Mouse (Mus musculus): ENCODE results near the gene Fxyd6.

The Fxyd6 gene

DNA sequence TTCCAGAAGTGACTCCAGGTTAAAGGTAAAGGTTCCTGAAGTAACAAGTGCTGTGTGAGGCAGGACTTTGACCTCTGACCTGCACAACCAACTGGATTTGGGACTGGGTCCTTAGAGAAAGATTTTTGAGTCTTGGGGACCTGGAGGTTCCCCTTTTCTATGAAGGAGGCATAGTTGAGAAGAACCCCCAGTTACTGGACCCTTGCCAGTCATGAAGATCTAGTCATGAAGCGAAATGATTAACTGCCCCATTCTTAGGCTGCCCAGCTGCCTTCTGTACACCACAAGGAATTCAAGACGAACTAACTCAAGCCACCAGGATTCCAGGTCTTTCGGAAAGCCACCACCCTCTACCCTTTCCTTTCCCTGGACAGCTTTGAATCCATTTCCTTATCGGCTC lies 6.4 kb downstream of the Fxyd6 start:
- DNase-seq (ENCODE audit: low spot score) = no peak

DNA sequence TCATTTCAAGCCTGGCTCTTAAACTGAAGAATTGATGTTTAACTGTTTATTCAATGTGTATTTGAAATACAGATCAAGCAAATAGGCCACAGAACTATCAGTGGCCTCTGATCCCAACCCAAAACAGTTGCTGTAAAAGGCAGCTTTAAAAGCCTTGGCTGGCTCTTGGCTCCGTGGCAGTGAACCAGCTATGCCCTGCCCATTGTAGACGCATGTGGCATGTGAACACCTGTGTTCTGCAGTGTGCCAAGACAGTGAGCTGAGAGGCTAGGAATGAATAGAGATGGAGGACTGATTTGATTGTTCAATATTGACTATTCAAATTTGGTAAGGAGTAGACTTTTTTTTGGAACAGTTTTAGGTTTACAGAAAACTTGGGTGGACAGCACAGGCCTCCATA lies 6.9 kb downstream of the Fxyd6 start:
- no peak for DNase-seq (ENCODE audit: low spot score)

DNA sequence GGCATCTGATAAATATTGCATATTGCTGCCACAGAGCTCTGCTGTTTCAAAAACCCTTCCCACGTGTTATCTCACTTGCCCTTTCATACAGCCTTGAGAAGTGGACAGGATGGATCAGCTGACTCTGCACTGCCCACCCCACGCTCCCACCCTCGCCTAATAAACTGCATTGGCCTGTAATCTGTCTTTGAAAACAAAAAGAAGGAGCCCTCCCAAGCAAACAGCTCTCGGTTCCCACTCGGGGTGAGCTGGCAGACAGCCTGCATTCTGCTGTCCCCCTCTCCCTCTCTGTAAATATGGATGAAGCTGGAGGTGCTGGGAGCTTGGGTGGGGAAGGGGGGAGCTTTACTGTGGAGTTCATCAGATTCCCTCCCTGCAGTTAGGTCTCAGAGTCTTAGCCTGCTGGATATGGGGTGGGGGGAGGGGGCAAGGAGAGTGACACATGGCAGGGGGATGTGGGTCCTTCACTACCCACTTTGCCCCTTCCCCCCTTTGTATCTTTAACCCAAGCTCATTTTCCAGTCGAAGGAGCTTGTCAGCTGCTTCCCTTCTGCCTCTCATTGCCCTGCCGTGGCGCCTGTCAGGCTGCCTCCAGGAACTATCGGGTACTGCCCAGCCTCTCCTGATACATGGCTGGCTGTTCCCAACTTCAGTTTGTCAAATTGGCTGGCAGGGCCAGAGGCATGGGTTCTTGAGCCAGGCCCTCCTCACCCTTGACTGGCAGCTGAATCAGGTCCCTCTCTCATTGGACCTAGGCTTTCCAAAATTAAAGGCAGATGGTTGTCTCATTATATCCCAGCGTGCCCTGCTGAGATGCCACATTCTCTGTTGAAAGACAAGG lies 10.6 kb downstream of the Fxyd6 start:
- no peak for DNase-seq (ENCODE audit: low spot score)

DNA sequence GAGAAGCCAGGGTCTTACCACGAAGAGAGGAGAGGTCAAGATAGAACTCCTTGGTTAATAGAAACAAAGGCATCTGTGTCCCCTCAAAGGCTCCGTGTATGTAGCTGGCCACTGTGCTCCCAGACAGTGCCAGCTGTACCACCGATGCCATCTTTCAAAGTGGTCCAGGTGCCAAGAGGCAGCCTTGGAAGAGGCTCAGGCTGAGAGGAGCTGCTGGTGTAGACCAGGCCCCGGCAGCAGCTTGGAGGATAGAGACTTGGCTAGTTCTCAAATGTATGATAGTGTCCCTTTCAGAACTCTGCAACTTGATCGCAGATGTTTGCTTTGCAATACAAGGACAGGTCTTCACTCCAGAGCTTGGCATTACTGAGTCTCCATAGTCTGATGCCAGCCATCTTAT lies 12.4 kb downstream of the Fxyd6 start:
- DNase-seq (ENCODE audit: low spot score) = no peak

DNA sequence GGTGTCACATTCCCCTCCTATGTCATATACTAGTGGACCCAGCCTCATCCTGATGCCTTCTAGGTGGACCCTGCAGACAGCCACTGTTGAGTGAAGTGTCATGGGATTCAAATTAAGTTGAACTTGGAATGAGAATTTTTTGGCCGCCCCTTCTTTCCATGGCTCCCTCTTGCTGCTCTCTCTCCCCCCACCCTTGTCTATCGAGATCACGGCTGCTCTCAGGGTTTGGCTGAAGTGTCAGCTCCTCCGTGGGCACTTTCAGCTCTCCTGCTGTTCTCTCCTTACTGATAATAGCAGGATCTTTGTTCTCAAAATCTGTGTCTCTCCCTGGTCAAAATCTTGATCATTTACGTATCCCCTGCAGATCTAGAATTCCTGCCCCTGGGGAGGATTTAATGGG lies 12.8 kb downstream of the Fxyd6 start:
- DNase-seq (ENCODE audit: low spot score) = no peak

DNA sequence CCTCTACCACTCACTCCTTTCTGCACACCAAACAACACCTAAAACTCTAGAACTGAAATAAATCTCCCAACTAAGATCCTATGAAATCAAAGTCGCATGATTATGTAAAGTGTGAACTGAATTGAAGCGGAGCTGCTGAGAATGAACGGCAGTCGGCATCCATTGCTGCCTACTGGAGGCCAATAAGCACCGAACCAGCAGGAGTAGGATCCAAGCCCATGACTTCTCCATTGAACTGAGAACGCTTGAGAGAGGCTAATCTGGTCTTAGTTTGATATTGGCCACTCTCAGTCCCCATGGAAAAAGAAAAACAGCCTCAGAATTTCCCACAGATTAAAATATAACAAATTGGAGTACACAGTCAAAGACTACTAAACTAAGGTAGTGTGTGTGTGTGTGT lies 13.9 kb downstream of the Fxyd6 start:
- no peak for DNase-seq (ENCODE audit: low spot score)

DNA sequence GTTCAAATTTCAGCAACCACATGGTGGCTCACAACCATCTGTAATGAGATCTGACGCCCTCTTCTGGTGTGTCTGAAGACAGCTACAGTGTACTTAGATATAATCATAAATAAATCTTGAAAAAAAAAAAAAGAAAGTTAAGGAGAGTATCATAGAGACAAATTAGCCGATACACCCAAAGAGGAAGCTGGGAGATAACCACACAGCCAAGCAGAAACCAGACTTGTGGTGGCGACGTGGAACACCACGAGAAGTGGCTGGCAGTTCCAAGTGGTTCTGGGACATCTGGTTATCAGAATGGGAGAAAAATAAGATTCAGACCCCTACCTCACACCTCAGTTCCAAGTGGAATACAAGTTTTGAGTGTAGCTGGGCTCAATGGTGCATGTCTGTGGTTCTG lies 16.7 kb downstream of the Fxyd6 start:
- no peak for DNase-seq (ENCODE audit: low spot score)

DNA sequence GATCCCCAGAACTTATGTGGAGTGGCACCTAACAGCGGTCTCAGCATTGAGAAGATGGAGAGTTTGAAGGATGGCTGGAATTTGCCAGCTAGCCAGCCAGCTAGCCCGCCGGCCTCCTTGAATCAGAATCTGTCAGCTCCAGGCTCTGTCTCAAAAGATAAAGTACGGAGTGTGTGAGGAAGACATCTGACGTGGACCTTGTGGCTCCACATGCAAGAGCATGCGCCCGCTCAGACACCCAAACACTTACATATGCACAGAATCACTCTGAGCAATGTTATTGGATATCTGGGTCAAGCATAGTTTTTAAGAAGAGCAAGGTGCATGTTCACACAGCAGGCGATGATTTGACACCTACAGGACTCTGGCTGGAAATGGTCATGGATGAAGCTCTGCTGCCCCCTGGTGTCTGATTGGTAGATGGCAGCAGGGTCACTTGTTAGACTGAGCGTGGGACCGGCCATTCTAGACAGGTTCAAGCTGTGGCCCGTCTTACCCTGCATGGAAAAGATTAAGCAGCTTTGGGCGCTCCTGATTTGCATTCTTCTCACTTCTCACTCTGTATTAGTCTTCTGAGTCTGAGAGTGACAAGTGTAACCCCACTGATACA lies 18.5 kb downstream of the Fxyd6 start:
- DNase-seq (ENCODE audit: low spot score) = peak; percentile 82

DNA sequence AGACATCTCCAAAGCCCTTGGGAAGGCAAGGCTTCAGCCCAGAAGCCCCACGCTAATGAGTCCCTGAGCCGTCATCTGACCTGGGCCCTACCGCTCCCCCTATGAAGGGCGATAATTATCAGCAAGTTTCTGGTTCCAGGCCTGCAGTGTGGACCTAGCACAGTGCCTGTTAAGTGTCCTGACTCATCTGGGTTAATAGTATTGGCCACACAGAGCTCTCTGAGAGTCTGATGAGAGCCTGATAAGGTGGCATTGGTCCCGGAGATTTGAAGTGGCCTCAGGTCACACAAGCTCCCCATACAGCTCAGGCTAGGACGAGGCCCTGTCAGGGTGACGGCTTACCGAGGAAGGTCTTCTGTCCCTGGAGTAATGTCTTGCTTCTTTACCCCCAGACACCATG lies 19.6 kb downstream of the Fxyd6 start:
- no peak for DNase-seq (ENCODE audit: low spot score)

DNA sequence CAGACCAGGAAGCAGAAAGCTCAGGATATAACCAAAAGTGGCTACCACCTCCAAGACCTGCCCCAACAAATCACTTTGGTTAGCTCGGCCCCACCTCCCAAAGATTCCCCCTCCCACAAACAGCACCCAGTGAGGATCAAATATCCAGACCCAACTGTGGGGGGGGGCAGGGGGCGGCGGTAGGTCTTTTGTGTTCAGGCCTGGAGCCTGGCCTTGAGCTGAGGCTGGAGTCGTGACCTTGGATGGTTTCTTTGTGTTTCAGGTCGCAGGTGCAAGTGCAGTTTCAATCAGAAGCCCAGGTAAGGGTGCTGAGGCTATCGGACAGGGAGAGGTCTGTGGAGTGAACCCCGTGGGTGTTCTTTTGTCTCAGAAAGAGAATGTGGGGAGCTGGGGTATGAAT lies 21.3 kb downstream of the Fxyd6 start:
- no peak for DNase-seq (ENCODE audit: low spot score)

DNA sequence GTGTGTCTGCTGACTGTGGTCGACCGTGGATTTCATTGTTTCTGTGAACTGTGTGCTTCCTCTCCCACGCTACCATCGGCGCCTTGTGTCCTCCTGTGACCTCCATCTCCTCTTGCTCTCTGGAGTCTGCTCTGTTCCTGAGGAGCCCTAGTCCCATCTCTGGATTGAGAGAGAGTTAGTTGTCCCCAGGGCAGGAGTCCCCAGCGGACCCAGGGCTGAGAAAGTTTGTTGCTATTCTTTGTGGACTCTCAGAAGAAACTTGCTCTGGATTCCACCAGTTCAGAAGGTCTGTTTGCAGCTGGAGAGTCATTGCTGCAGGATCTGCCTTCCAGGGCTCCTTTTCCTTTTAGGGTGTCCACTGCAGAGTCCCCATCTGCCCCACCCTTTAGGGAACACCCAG lies 25.2 kb downstream of the Fxyd6 start:
- no peak for DNase-seq (ENCODE audit: low spot score)

DNA sequence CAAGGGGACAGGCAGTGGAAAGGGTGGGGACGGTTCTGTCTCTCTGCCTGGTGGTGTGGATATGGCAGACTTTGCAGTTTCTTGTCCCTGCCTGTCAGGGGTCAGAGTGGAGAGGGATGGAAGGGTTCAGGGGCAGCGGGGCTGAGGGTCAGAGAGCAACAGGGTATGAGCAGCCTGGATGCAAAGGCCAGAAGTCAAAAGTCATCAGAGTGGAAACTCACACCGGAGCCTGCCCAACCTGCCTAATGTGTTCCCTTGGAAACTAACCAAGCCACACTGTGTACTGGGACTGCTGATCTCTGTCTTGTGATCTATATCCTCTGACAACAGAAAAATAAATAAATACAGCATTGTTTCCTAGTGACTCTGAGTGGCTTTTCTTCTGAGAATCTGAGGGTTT lies 25.8 kb downstream of the Fxyd6 start:
- DNase-seq (ENCODE audit: low spot score) = no peak

DNA sequence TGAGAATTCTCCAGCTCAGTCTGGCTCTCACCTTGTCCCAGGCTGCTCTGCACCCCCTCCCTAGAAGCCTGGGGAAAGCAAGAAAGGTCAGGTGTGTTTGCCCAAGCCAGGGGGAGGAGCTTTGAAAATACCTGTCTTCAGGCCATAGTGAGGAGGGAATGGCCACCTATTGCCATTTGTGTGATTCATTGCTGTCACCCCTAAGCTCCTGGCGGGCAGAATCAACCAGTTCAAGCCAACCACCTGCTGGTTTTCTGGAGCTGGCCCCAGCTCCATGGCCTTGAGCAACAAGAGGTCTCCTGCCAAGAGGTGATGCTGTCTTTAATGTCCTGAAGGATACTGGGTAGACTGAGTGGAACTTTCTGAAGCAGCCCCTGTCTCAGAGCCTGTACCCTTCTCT lies 28.4 kb downstream of the Fxyd6 start:
- DNase-seq (ENCODE audit: low spot score) = no peak

DNA sequence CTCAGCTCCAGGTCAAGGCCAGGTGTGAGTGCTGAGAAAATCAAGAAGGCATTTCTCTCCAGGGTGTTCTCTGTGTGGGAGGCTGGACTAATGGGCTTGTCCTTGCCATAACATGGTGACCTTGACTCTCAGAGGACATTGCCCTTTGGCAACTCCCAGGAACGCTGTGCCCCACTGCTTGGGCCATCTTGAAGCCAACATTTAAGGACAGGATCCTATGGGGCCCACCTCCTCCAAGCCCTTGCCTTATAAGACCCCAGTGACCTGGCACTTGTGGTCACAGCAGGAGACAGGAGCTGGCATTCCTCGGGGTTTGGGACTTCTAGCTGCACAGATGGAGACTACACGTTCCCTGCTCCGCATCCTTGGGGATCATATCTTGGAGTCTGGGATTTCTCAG lies 29.4 kb downstream of the Fxyd6 start, which contains the start of gene Fxyd2:
TSS of gene Fxyd2 (plus strand) at position 236 of the 400 bp plus-strand sequence.
- no peak for DNase-seq (ENCODE audit: low spot score)

DNA sequence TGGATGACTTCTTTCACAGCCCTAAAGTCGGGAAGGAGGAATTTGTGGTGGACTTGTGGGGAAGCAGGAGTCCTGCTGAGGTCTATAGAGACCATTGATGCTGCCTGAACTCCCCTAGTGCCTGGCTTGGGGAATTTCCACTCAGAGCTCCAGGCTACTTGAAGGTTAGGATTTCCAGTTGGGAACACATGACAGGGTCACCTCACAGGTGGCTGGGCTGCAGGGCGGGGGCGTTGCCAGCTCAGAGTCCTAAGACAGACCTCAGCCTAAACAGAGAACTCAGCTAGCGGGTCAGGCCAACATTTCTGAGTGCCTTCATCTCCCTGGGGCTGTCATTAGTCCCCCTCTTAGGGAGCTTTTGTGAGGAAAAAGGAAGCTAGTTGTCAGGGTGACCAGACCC lies 31.9 kb downstream of the Fxyd6 start:
- no peak for DNase-seq (ENCODE audit: low spot score)

DNA sequence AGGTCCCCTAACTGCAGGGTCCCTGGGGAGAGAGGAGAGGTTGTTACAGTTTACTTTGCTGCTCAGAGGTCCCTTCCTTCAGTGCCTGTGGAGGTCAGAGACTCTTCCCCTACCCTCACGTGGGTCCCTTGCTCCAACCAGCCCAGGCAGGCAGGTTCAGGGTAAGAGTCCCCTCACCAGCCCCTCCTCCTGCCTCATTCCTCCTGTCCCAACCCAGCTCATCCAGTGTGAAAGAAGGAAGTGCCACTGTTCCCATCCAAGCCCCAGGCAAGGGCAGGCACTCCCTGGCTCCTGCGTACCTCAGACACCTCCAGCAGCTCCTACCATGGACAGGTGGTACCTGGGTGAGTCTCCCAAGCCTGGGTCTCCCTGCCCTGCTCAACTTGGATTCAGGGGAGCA lies 33.0 kb downstream of the Fxyd6 start:
- no peak for DNase-seq (ENCODE audit: low spot score)

DNA sequence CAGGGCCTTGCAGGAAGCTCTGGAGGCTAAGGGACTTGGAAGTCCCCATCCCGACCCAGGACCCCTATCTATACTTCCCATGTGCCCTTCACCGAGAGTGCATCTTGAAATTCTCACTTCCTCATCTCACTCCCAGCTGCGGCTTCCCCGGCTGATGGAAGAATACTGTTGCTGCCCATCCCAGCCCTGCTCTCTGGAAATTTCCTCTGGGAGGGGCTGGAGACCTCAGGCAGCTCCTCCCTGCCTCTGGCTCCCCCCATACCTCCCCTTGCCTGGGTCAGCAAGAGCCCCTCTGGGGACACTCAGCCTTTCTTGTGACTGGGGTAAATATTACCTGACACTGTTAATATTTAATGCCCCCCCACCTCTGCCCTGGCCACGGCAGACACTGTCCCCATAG lies 35.7 kb downstream of the Fxyd6 start:
- no peak for DNase-seq (ENCODE audit: low spot score)

DNA sequence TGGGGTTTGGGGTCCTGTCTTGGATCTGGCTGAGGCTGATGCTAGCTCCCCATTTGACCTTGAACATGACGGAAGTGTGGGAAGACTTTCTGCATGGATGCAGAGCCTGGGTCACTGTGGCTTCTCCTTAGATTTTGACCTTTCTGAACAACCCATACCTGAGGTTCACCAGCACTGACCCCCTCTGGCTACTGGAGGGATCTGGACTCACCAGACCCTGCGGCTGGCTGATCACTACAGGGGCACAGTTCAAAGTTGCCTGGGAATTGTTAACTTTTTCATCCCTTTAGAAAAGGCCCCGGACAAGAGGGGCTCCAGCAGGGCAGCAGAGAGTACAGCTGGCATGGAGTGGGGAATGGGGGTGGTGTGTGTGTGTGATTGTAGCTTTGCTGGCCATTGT lies 36.8 kb downstream of the Fxyd6 start:
- no peak for DNase-seq (ENCODE audit: low spot score)

DNA sequence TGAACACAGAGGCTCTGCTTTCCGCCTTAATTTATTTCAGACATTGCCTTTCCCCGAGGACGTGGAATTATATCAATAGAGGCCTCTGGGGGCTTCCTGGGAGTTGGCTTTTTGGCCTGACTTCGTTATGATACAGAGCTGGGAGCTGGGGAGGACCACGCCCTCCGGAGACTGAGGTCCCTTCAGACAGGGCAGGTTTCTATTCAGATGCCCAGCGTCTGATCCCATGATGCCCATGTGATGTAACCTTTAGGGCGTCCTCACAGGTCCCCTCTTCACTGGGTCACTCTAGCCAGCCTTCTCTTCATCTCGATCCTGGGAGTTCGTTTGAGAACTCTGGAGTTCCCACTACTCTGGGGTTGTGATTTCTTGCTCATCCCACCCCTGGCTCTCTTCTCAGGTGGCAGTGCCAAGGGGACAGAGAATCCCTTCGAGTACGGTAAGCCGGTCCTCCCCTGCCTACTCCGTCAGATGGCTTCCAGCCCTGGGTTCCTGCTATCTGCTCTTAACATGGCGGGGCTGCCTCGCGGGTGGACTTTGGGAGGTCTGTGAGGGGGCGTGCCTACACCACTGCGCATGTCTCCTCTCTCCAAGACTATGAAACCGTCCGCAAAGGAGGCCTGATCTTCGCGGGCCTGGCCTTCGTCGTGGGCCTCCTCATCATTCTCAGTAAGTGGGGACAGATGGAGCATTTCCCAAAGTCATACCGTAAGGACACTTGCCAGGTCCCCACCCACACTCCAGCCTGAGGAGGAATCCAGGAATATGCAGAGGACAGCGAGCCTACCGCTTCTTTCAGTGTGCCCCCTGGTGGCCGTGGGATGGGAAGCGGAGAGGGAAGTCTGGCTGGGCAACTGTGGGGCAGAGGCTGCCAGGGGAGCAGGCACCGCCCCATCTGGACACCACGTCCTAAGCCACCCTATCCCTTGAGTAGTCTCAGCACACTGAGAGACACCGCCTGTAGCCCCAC lies 38.0 kb downstream of the Fxyd6 start:
- peak; percentile 27 for DNase-seq (ENCODE audit: low spot score)

DNA sequence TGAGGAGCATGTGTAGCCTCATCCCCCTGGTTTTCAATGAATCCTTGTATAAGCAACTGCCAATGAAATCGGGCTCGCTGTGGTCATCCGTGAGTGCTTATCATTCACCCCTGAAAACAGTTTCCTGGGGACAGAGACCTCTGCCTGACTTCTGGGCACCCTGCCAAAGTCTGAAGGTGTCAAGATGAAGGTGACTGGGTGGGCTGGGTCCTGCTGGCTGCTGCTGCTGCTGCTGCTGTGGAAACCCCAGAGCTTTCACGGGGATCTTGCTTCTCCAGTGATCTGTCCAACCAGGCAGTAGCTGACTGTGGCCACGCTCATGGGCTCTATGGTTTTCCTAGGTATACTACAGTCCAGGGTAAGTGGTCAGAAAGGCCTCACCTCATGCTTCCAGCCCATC lies 40.2 kb downstream of the Fxyd6 start:
- DNase-seq (ENCODE audit: low spot score) = no peak

DNA sequence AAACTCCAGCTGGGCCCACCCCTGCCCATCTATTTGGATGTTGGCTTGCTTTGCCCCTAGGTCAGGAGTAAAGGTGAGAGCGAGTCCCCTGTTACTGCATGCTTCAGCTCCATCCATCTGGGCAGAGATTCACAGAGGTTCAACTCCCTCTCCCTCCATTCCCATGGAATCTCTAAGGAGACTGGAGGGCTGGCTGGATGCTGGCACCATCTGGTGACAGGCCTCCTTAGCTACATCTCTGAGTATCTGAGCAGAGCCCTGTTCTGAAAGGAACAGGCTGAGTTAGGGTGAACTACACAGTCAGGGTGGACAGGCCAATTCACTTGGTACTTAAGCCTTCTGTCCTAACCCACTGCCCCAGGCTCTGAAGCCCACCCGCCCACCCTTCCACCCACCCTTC lies 40.6 kb downstream of the Fxyd6 start:
- DNase-seq (ENCODE audit: low spot score) = no peak

DNA sequence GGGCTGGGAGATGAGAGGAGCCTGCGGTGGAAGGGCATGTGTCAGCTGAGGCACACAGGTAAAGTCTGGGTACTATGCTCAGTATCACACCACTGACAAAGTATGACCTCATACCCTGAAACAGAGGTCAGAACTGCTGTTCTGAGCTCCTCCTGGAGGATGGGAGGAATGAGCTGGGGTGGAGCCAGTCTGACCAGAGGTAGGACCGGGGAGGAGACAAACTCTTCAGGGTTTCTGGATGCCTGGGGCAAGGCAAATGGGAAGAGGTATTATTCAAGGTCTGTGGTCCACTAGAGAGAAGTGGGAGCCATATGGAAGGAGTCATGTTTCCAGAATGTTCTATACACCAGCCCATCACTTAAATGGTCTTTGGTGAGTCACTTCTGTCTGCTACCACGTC lies 41.1 kb downstream of the Fxyd6 start:
- no peak for DNase-seq (ENCODE audit: low spot score)

DNA sequence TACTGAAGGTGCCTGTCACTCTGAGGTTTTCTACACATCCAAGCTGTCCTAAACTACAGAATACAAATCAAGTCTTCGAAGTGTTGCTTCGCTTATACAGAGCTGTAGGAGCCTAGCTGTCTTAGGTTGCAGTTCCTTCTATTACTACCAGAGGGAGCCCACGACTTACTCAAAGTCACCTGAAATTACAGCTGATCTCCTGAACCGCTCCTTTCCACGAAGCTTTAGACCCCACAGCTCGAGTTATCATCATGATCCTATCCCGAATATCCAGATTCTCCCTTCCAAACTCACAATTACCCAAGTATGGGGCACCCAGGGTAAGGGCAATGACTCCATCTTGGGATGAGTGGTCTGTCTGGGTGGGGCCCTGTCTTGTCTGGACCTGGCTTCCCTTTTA lies 41.8 kb downstream of the Fxyd6 start:
- DNase-seq (ENCODE audit: low spot score) = peak; percentile 27
